Mouse (Mus musculus): ENCODE measurements at regions not wholly inside any gene's neighbourhood (a gene's known extent, or its start where the extent isn't known, plus 50 kb on each side); places are given as distances from the start of the nearest gene placed in this dataset.

- in situ Hi-C loops (cut with MboI; ENCODE audit: unreplicated experiment in 2 of 2): no loop called here
These were observed 274.2 kb downstream of the Cdh26 start for GRCm38 (mm10) chr2:178704510-178704909.

GRCm38 (mm10) chr2:178708649-178709048, 278.3 kb downstream of the Cdh26 start:
- in situ Hi-C loops (cut with MboI; ENCODE audit: unreplicated experiment in 2 of 2): no loop called here

GRCm38 (mm10) chr2:178709192-178709881, 279.0 kb downstream of the Cdh26 start:
- in situ Hi-C loops (cut with MboI; ENCODE audit: unreplicated experiment in 2 of 2): no loop called here

GRCm38 (mm10) chr2:178710001-178710400, 279.7 kb downstream of the Cdh26 start:
- in situ Hi-C loops (cut with MboI; ENCODE audit: unreplicated experiment in 2 of 2): no loop called here

- in situ Hi-C loops (cut with MboI; ENCODE audit: unreplicated experiment in 2 of 2): no loop called here
These were observed 281.3 kb downstream of the Cdh26 start for GRCm38 (mm10) chr2:178711587-178712080.

GRCm38 (mm10) chr2:178712391-178712892, 282.1 kb downstream of the Cdh26 start:
- in situ Hi-C loops (cut with MboI; ENCODE audit: unreplicated experiment in 2 of 2): no loop called here

GRCm38 (mm10) chr2:178715500-178716245, 285.3 kb downstream of the Cdh26 start:
- in situ Hi-C loops (cut with MboI; ENCODE audit: unreplicated experiment in 2 of 2): no loop called here

GRCm38 (mm10) chr2:178718048-178718447, 287.7 kb downstream of the Cdh26 start:
- in situ Hi-C loops (cut with MboI; ENCODE audit: unreplicated experiment in 2 of 2): no loop called here

GRCm38 (mm10) chr2:178723455-178723854, 293.1 kb downstream of the Cdh26 start:
- in situ Hi-C loops (cut with MboI; ENCODE audit: unreplicated experiment in 2 of 2): no loop called here

- in situ Hi-C loops (cut with MboI; ENCODE audit: unreplicated experiment in 2 of 2): no loop called here
These were observed 293.9 kb downstream of the Cdh26 start for GRCm38 (mm10) chr2:178724228-178724627.

- in situ Hi-C loops (cut with MboI; ENCODE audit: unreplicated experiment in 2 of 2): no loop called here
These were observed 297.8 kb downstream of the Cdh26 start for GRCm38 (mm10) chr2:178727930-178728793.

GRCm38 (mm10) chr2:178728794-178729120, 298.4 kb downstream of the Cdh26 start:
- in situ Hi-C loops (cut with MboI; ENCODE audit: unreplicated experiment in 2 of 2): no loop called here

- in situ Hi-C loops (cut with MboI; ENCODE audit: unreplicated experiment in 2 of 2): no loop called here
These were observed 304.8 kb downstream of the Cdh26 start for GRCm38 (mm10) chr2:178735099-178735498.

GRCm38 (mm10) chr2:178744617-178745016, 314.3 kb downstream of the Cdh26 start:
- in situ Hi-C loops (cut with MboI; ENCODE audit: unreplicated experiment in 2 of 2): no loop called here

GRCm38 (mm10) chr2:178745296-178746015, 315.1 kb downstream of the Cdh26 start:
- in situ Hi-C loops (cut with MboI; ENCODE audit: unreplicated experiment in 2 of 2): no loop called here

- in situ Hi-C loops (cut with MboI; ENCODE audit: unreplicated experiment in 2 of 2): no loop called here
These were observed 320.9 kb downstream of the Cdh26 start for GRCm38 (mm10) chr2:178751247-178751646.

- in situ Hi-C loops (cut with MboI; ENCODE audit: unreplicated experiment in 2 of 2): no loop called here
These were observed 328.0 kb downstream of the Cdh26 start for GRCm38 (mm10) chr2:178758366-178758765.

GRCm38 (mm10) chr2:178768526-178768925, 338.2 kb downstream of the Cdh26 start:
- in situ Hi-C loops (cut with MboI; ENCODE audit: unreplicated experiment in 2 of 2): no loop called here

- in situ Hi-C loops (cut with MboI; ENCODE audit: unreplicated experiment in 2 of 2): no loop called here
These were observed 338.7 kb downstream of the Cdh26 start for GRCm38 (mm10) chr2:178769001-178769400.

- in situ Hi-C loops (cut with MboI; ENCODE audit: unreplicated experiment in 2 of 2): no loop called here
These were observed 341.1 kb downstream of the Cdh26 start for GRCm38 (mm10) chr2:178771435-178771834.

Data from v-Abl transformed pro-B cells (cell line).